Mouse (Mus musculus): ENCODE data around the gene Polr2f. TPM values are rescaled to one million over a fixed set of nuclear protein-coding genes. Genes with fewer than 3 reads are reported as not detected.

Gene Polr2f
- polyA plus RNA-seq, 1 experiment: 166 TPM

DNA sequence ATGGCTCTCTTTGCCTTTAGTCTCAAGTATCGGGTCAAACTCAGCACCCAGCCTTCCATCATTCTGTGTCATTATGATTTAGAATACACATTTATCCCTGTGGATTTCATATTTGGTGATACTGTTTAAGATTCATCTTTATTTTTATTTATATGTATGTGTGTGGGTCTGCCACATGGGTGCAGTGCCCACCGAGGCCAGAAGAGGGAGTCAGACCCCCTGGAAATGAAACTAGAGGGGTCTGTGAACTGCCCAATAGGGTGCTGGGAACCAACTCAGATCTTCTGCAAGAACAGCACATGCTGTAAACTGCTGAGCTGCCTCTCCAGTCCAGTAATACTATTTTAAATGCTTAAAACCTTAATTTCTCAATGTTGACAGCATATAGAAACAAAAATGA lies 50.6 kb downstream of the Polr2f start:
- Histone ChIP-seq H3K4me1 (ENCODE audit: control insufficient read depth, insufficient read depth, low read length) (peaks cover 2% of the 10 kb centered on the region), H3K9ac (ENCODE audit: low read depth, poor library complexity, severe bottlenecking) (no peak overlapping the region), H3K4me3 (ENCODE audit: low read depth, low read length) (no peak overlapping the region), H3K9me3 (replicated peaks; ENCODE audit: control insufficient read depth, insufficient read depth, low read length, poor library complexity, severe bottlenecking) (no peaks in the 10 kb centered on the region), H3K36me3 (ENCODE audit: control insufficient read depth, insufficient read depth, low read length, poor library complexity, severe bottlenecking) (no peaks in the 10 kb centered on the region), H3K27ac (ENCODE audit: insufficient read depth, low read length) (no peak overlapping the region), H3K27me3 (ENCODE audit: control insufficient read depth, insufficient read depth, low read length, poor library complexity, severe bottlenecking) (no peaks in the 10 kb centered on the region)
- TF ChIP-seq CTCF (IDR thresholded peaks at IDR 0.05; ENCODE audit: low read depth, low read length) (peak; percentile 23), EP300 (IDR thresholded peaks at IDR 0.05; ENCODE audit: insufficient read depth, low read depth, low read length) (no peak)

DNA sequence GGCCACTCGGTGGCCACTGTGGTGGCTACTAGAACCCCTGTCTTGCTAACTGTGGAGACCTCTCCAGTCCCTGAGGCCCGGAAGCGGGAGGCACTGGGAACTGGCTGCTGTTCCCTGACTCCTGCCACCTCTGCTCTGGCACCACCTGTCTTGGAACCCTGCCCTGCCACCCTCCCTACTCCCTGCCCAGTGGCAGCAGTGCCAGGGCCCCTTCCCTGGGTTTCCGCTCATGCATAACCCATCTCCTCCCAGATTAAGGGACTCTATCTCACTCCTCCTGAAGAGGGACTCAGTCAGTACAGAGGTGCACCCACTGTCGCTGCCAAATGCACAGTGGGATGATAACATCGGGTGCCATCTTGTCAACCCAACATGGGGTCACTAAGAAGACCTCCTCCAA lies 51.6 kb downstream of the Polr2f start:
- H3K4me1 ChIP-seq (ENCODE audit: control insufficient read depth, insufficient read depth, low read length): peaks cover 2% of the 10 kb centered on the region
- no peak overlapping the region for H3K27ac ChIP-seq (ENCODE audit: insufficient read depth, low read length)
- no peak overlapping the region for H3K9ac ChIP-seq (ENCODE audit: low read depth, poor library complexity, severe bottlenecking)
- peak overlapping the region; percentile 14; the same call in 1 of the 2 replicates for H3K4me3 ChIP-seq (ENCODE audit: low read depth, low read length)
- H3K36me3 ChIP-seq (ENCODE audit: control insufficient read depth, insufficient read depth, low read length, poor library complexity, severe bottlenecking): no peaks in the 10 kb centered on the region
- H3K27me3 ChIP-seq (ENCODE audit: control insufficient read depth, insufficient read depth, low read length, poor library complexity, severe bottlenecking): no peaks in the 10 kb centered on the region
- TF ChIP-seq EP300 (IDR thresholded peaks at IDR 0.05; ENCODE audit: insufficient read depth, low read depth, low read length) (no peak), POLR2A (IDR thresholded peaks at IDR 0.05; ENCODE audit: insufficient read depth, low read length) (no peak), CTCF (IDR thresholded peaks at IDR 0.05; ENCODE audit: low read depth, low read length) (no peak)
- no peaks in the 10 kb centered on the region for H3K9me3 ChIP-seq (replicated peaks; ENCODE audit: control insufficient read depth, insufficient read depth, low read length, poor library complexity, severe bottlenecking)

DNA sequence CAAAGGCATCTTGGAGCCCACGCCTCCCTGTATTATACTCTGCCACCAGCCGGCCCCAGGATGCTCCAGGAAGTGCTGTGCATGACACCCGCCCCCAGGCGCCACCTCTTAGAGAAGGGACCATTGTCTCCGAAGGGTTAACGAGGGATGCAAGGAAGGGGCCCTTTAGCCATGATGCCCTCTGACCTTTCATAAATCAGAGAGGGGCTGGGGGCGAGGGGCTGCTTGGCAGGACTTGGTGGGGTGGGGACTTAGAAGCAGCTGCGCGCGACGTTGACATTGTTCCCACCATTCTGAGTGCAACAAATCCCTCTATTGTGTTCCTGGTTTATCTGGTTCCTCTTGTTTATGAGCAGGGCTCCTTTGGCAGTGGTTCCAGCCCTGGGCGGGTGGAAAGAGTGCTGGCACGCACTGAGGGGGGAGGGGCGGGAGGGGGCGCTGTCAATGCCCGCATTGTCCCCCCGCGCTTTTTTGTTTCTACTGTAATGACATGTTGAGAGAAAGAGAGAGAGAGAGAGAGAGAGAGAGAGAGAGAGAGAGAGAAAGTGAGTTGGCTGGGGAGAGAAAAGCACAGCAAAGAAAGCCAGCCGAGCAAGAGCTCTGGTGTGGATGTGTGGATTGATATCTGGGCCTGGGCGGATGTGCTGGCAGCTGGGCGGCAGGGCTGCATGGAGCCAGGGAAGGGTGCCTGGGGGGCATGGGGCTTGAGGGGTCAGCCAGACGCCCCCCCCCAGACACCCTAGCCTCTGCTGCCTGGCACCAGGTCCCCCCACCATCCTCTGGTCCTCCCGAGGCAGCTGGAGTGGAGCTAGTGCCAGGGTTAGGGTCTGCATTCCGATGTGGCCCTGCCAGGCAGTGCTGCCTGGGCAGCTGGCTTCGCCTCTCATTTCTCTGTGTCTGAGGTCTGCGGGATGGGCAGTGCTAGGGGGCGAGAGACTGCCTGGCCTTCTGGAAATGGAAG lies 52.4 kb downstream of the Polr2f start:
- Histone ChIP-seq H3K27me3 (ENCODE audit: control insufficient read depth, insufficient read depth, low read length, poor library complexity, severe bottlenecking) (no peaks in the 10 kb centered on the region), H3K27ac (ENCODE audit: insufficient read depth, low read length) (no peak overlapping the region), H3K36me3 (ENCODE audit: control insufficient read depth, insufficient read depth, low read length, poor library complexity, severe bottlenecking) (no peaks in the 10 kb centered on the region), H3K4me1 (ENCODE audit: control insufficient read depth, insufficient read depth, low read length) (peaks cover 2% of the 10 kb centered on the region), H3K9ac (ENCODE audit: low read depth, poor library complexity, severe bottlenecking) (no peak overlapping the region; the same call in 1 of the 2 replicates), H3K9me3 (replicated peaks; ENCODE audit: control insufficient read depth, insufficient read depth, low read length, poor library complexity, severe bottlenecking) (no peaks in the 10 kb centered on the region), H3K4me3 (ENCODE audit: low read depth, low read length) (peak overlapping the region; percentile 14; the same call in 1 of the 2 replicates)
- no peak for TF ChIP-seq POLR2A (IDR thresholded peaks at IDR 0.05; ENCODE audit: insufficient read depth, low read length)
- no peak for TF ChIP-seq CTCF (IDR thresholded peaks at IDR 0.05; ENCODE audit: low read depth, low read length)
- TF ChIP-seq EP300 (IDR thresholded peaks at IDR 0.05; ENCODE audit: insufficient read depth, low read depth, low read length): no peak

DNA sequence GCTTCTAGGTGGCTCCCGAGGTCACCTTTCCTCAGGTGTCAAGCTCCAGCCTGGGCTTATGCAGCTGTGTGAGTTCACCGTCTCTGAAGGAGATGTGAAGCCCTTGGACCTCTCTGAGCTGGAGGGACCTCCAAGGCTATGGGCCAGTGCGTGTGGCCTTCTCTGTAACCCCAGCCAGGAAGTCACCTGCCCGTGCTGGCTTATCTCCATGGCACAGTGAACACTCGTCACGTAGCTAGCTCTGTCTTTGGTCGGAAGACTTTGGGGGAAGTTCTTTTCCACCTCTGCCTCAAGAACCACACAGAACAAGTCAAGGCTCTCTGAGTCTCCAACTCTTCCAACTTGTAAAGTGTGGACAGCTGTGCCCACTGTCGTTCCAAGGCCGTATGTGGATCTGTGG lies 53.2 kb downstream of the Polr2f start:
- H3K27me3 ChIP-seq (ENCODE audit: control insufficient read depth, insufficient read depth, low read length, poor library complexity, severe bottlenecking): no peaks in the 10 kb centered on the region
- H3K4me3 ChIP-seq (ENCODE audit: low read depth, low read length): no peak overlapping the region
- no peaks in the 10 kb centered on the region for H3K9me3 ChIP-seq (replicated peaks; ENCODE audit: control insufficient read depth, insufficient read depth, low read length, poor library complexity, severe bottlenecking)
- TF ChIP-seq CTCF (IDR thresholded peaks at IDR 0.05; ENCODE audit: low read depth, low read length) (no peak), POLR2A (IDR thresholded peaks at IDR 0.05; ENCODE audit: insufficient read depth, low read length) (no peak), EP300 (IDR thresholded peaks at IDR 0.05; ENCODE audit: insufficient read depth, low read depth, low read length) (no peak)
- no peak overlapping the region for H3K9ac ChIP-seq (ENCODE audit: low read depth, poor library complexity, severe bottlenecking)
- H3K4me1 ChIP-seq (ENCODE audit: control insufficient read depth, insufficient read depth, low read length): peaks cover 2% of the 10 kb centered on the region
- no peaks in the 10 kb centered on the region for H3K36me3 ChIP-seq (ENCODE audit: control insufficient read depth, insufficient read depth, low read length, poor library complexity, severe bottlenecking)
- no peak overlapping the region for H3K27ac ChIP-seq (ENCODE audit: insufficient read depth, low read length)

DNA sequence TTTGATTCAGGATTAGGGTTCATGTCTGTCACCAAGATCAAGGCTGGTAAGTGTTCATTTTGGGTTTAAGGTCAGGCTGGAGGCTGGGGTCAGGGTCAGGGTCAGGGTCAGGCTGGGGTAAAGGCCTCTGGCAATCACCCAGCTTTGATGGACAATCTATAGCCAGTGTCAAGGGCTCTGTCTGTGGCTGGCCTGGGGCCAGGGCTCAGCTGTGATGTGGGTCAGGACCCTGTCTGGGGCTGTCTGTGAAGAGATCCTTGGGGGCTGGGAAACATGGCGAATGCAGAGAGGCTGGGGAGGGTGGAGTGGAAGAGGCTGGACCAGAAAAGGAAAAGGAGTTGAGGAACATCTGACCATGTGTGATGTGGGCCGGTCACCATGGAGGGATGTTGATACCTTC lies 54.1 kb downstream of the Polr2f start:
- TF ChIP-seq CTCF (IDR thresholded peaks at IDR 0.05; ENCODE audit: low read depth, low read length): no peak
- TF ChIP-seq POLR2A (IDR thresholded peaks at IDR 0.05; ENCODE audit: insufficient read depth, low read length): no peak
- no peak for TF ChIP-seq EP300 (IDR thresholded peaks at IDR 0.05; ENCODE audit: insufficient read depth, low read depth, low read length)
- H3K36me3 ChIP-seq (ENCODE audit: control insufficient read depth, insufficient read depth, low read length, poor library complexity, severe bottlenecking): no peaks in the 10 kb centered on the region
- H3K9me3 ChIP-seq (replicated peaks; ENCODE audit: control insufficient read depth, insufficient read depth, low read length, poor library complexity, severe bottlenecking): no peaks in the 10 kb centered on the region
- peaks cover 2% of the 10 kb centered on the region for H3K4me1 ChIP-seq (ENCODE audit: control insufficient read depth, insufficient read depth, low read length)
- H3K27me3 ChIP-seq (ENCODE audit: control insufficient read depth, insufficient read depth, low read length, poor library complexity, severe bottlenecking): no peaks in the 10 kb centered on the region
- H3K27ac ChIP-seq (ENCODE audit: insufficient read depth, low read length): no peak overlapping the region
- H3K4me3 ChIP-seq (ENCODE audit: low read depth, low read length): no peak overlapping the region
- H3K9ac ChIP-seq (ENCODE audit: low read depth, poor library complexity, severe bottlenecking): no peak overlapping the region

DNA sequence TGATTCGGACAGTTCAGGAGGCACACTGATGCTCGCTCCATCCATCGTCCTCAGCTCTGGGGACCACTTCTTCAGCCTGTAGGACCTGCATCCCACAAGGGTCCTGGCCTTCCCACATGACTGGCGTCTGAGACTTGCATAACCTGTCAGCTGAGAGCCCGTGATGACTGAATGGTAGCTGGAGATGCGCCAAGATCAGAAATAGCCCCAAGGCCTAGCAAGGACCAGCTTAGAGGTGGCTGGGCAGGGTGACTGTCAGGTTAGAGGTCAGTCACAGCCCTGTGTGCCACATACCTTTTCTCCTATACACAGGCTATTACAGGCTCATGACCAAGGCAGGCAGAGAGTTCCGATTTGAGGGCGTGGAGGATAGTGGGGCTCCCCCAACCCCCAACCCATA lies 54.7 kb downstream of the Polr2f start:
- Histone ChIP-seq H3K4me1 (ENCODE audit: control insufficient read depth, insufficient read depth, low read length) (peaks cover 2% of the 10 kb centered on the region), H3K36me3 (ENCODE audit: control insufficient read depth, insufficient read depth, low read length, poor library complexity, severe bottlenecking) (no peaks in the 10 kb centered on the region), H3K4me3 (ENCODE audit: low read depth, low read length) (no peak overlapping the region), H3K9ac (ENCODE audit: low read depth, poor library complexity, severe bottlenecking) (no peak overlapping the region), H3K27ac (ENCODE audit: insufficient read depth, low read length) (no peak overlapping the region), H3K27me3 (ENCODE audit: control insufficient read depth, insufficient read depth, low read length, poor library complexity, severe bottlenecking) (no peaks in the 10 kb centered on the region), H3K9me3 (replicated peaks; ENCODE audit: control insufficient read depth, insufficient read depth, low read length, poor library complexity, severe bottlenecking) (no peaks in the 10 kb centered on the region)
- TF ChIP-seq POLR2A (IDR thresholded peaks at IDR 0.05; ENCODE audit: insufficient read depth, low read length) (no peak), EP300 (IDR thresholded peaks at IDR 0.05; ENCODE audit: insufficient read depth, low read depth, low read length) (no peak), CTCF (IDR thresholded peaks at IDR 0.05; ENCODE audit: low read depth, low read length) (no peak)
